Mouse (Mus musculus): ENCODE data around the gene Ccdc63. TPM values are rescaled to one million over a fixed set of nuclear protein-coding genes. Genes with fewer than 3 reads are reported as not detected.

The Ccdc63 gene
- polyA plus RNA-seq (2012; rRNA removed) = 0.12 and 0.19 TPM in 2 replicates

GRCm38 (mm10) chr5:122140723-122141122 lies at the start of gene Ccdc63:
Gene Ccdc63, minus strand, starts transcription at chr5:122140823.

DNA sequence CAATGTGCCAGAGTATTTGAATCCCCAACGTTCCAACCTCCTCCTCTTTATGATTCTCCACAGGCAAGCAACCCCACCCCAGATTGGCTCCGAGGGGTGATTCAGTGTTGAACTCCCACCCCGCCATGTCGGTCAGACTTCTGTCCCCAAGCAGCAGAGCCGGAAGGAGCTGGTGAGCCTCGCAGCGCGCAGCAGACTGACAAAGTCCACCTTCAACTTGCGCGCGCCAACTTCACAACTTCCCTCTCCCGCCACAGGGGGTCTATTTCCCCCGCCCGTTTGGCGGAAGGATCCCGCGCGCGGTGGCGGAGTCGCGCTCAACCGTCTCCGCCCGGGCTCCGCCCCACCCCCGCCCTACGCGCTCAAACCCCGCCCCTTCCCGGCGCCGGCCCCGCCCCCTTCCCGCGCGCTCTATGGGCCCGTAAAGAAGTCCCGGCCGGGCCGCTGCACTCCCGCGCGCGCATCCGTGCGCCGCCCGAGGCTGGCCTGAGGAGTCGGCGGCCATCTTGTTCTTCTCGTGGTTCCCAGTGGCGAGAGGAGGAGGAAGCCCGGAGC lies 17.3 kb upstream of the Ccdc63 start, which contains the start of gene Ppp1cc:
Gene Ppp1cc (plus strand): TSS at position 452 of the 555 bp plus-strand sequence.

Other genes with a start within 250 kb of the Ccdc63 start
- 36.5 and 45.0 TPM in 2 replicates for gene Cux2, start 90.7 kb downstream of the Ccdc63 start, polyA plus RNA-seq (2012; rRNA removed)
- 0.55 and 4.2 TPM in 2 replicates for gene Myl2, start 39.9 kb downstream of the Ccdc63 start, polyA plus RNA-seq (2012; rRNA removed)
- 311 and 378 TPM in 2 replicates for gene Ppp1cc, start 17.5 kb upstream of the Ccdc63 start, polyA plus RNA-seq (2012; rRNA removed)
- 2.2 and 3.1 TPM in 2 replicates for gene Hvcn1, start 66.0 kb upstream of the Ccdc63 start, polyA plus RNA-seq (2012; rRNA removed)
- 36.5 and 38.8 TPM in 2 replicates for gene Tctn1, start 123.6 kb upstream of the Ccdc63 start, polyA plus RNA-seq (2012; rRNA removed)
- 11.9 and 14.2 TPM in 2 replicates for gene Pptc7, start 143.5 kb upstream of the Ccdc63 start, polyA plus RNA-seq (2012; rRNA removed)
- 21.7 and 22.8 TPM in 2 replicates for gene Rad9b, start 213.4 kb upstream of the Ccdc63 start, polyA plus RNA-seq (2012; rRNA removed)
- gene Vps29, start 213.5 kb upstream of the Ccdc63 start, polyA plus RNA-seq (2012; rRNA removed) = 153 and 155 TPM in 2 replicates
- gene Gpn3, start 231.1 kb upstream of the Ccdc63 start, polyA plus RNA-seq (2012; rRNA removed) = 50.6 and 51.6 TPM in 2 replicates
- gene Fam216a, start 231.5 kb upstream of the Ccdc63 start, polyA plus RNA-seq (2012; rRNA removed) = 125 and 136 TPM in 2 replicates